Mouse (Mus musculus) G1E-ER4 (cell line): ENCODE data around the gene Cubn. TPM values are rescaled to one million over a fixed set of nuclear protein-coding genes. Genes with fewer than 3 reads are reported as not detected.

Source experiments
- GATA1 ChIP-seq: IDR thresholded peaks from one replicate; pipeline ENCODE4 v1.8.0; 2012; ENCODE audit warnings: low read length, inconsistent platforms
- polyA plus RNA-seq: library from polyadenylated mRNA; stranded (reverse); fragments of >175 nt; gene quantifications from 2 replicates; pipeline ENCODE4 v1.2.3, GENCODE M21; 2012

The Cubn gene
- polyA plus RNA-seq, 1 experiment, result not detected

DNA sequence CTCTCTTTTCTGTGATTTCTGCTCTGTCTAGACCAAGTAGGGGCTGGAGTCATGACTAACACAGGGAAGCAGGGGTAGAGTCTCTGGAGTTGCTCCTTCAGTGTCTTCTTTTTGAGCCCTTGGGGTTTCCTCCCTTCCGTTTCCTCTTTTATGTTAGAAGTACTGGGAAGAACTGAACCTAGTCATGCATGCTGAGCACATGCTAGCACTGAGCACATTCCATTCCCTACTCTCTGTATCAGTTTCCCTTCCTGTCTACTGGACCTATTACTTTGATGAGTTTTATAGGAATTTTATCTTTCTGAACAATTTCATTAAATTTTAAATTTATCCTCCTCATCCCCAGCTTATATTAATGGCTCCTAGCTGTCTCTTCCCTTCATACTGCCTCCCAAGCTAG lies 52.6 kb downstream of the Cubn start:
- TF ChIP-seq GATA1, result no peak

DNA sequence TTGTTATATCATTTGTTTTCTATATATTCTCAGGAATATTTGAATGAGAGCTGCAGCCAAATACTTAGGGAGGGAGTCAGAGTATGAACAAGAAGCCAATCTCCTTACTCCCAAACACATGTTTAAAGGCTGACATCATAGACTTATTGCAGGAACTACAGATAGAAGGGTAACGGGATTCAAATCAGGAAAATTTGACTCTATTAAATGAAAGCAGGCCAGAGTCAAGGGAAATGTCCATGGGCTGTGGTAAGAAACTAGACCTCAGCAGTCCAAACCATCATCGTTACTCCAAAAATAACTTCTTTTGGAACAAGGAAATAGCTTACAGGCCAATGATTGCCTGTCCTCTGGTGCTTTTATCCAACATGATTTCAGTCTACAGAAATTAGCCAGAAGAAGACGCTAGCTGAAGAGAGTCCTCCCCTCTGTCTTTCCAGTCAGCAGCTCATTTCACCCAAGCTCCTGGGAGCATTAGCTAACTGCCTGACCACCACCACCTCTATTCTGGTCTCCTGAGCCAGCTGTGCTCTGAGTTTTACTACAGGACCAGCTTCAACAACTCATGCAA lies 53.3 kb downstream of the Cubn start:
- no peak for TF ChIP-seq GATA1

GRCm38 (mm10) chr2:13432002-13432401 lies 59.6 kb downstream of the Cubn start:
- no peak for TF ChIP-seq GATA1

DNA sequence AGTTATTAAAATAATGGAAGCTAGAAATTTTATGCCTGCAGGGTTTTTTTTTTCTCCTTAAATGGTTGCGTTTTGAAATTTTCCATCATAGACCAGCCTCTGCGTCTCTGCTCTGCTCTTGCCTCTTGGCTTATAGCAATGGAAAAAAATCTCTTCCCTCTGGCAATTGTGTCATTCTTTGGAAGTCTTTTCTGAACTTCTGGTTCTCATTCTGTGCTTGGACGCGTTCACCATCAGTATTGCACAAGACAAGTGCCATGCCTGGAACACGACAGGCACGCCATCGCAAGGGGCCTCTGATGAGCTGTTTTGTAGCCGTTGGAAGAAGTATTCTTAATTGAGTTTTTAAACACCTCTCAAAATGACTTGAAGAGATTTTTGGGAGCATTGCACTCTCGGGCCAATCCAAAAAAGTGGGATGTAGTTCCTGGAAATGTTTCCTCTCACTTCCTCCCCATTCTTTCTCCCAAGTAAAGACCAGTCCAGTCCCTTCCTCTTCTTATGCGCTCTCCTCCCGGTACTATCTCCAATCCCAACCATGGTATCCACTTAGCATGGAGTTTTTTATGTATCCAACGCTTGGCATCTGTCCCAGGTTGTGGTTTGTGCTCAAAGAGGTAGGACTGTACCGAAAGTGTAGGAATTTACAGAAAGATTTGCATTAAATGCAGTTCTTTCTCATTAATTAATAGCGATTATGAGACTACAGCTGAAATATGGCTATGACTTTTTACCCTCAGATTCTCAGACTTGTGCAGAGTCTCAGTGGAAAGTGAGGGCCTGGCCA lies 69.4 kb downstream of the Cubn start:
- no peak for TF ChIP-seq GATA1

DNA sequence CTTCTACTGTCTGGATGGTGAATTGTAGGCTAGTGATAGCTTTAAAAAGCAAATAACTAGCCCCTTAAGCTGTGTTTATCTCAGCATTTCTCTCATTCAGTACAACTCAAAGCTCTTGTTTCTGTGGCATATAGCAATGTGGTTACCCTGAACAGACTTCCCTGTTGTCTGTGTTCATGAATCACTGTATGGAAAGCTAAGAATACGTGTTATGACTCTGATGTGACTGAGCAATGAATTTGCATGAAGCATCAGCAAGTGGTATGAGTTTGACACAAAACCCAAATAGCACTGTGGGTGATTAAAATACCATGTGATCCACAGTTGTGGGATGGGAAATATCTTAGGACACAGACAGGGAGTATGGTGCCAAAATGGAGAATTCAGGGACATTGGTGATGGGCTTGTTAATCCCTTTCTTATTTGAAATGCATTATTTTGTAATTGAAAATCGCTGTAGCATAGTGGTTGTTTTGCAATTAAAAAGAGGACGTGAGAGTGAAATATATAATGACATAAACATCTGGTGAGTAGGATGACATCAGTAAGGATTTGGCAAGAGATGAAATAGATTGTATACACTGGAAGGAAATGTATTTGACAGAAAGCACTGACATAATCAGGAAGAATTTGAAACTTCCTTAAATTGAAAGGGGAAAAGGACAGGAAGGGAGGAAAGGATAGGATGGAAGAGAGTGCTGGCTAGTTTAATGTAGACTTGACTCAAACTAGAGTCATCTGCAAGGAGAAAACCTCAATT lies 74.7 kb downstream of the Cubn start:
- TF ChIP-seq GATA1, result no peak

- no peak for TF ChIP-seq GATA1
These were observed 78.0 kb downstream of the Cubn start for GRCm38 (mm10) chr2:13413520-13414178.

- no peak for TF ChIP-seq GATA1
These were observed 81.0 kb downstream of the Cubn start for GRCm38 (mm10) chr2:13410660-13411059.

DNA sequence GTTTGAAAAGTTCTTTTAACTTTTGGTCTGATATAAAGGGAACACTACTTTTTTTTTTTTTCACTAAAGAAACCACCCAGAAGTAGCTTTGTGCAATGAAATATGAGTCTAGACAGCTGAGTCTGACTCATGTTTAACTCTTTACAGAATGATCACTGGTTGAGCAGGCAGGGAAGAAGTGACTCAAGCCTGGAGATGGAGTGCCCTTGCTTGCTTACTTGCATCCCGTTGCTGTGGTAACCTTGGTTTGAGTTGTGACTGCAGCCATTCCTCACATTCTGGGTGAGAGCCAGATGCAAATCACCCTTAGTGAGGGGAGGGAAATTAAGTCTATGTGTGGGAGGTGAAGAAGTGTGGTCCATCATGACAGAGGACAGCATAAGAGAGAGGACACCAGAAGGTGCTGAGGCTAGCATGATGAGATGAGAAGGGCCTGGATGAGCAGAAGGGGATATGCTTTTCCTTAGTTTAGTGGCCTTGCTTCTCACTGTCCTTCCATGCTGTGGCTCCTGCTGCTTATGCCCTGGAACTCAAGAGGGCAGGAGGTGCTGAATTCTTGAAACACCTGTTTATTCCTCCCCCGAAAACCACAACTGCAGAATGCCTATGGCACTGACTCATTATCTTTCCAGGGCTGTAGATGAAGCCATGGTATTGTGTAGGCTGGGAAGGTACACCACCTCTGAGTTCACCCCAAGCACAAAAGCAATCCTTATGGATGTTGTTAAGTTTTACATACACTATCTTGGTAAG lies 81.7 kb downstream of the Cubn start:
- no peak for TF ChIP-seq GATA1

GRCm38 (mm10) chr2:13408333-13408732 lies 83.3 kb downstream of the Cubn start:
- no peak for TF ChIP-seq GATA1

DNA sequence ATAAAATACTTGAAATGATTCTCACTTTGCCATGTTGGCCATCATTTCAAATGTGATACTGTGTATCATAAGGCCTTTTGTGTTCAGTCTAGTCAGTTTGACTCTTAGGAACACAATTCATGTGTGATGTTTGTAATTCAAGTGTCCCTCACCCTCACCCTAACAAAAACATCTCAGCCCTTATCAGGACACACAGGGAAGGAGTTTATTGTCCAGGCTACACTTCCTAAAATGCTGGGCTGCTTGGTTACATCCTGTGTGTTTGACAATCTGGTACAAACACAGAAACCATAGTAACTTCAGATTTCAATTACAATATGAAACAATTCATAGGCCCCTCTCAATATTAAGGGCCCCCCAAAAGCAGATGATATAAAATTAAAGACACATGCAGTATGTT lies 83.9 kb downstream of the Cubn start:
- no peak for TF ChIP-seq GATA1

DNA sequence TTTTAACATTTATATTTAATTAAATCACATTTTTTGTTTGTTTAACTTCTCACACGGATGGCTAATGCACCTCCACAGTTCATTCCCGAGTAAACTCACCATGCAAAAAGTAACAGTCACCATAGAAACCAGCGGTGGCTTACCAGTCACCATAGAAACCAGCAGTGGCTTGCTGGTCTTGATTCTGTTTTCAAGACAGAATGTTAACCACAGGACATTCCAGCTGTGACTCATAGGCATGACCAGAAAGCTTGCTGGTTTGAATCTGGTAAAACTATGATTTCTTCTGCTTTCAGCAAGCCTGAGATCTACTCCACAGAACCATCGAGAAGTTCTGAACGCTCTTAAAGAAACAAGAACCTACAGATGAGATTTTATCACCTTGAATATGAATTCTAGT lies 84.3 kb downstream of the Cubn start:
- no peak for TF ChIP-seq GATA1

DNA sequence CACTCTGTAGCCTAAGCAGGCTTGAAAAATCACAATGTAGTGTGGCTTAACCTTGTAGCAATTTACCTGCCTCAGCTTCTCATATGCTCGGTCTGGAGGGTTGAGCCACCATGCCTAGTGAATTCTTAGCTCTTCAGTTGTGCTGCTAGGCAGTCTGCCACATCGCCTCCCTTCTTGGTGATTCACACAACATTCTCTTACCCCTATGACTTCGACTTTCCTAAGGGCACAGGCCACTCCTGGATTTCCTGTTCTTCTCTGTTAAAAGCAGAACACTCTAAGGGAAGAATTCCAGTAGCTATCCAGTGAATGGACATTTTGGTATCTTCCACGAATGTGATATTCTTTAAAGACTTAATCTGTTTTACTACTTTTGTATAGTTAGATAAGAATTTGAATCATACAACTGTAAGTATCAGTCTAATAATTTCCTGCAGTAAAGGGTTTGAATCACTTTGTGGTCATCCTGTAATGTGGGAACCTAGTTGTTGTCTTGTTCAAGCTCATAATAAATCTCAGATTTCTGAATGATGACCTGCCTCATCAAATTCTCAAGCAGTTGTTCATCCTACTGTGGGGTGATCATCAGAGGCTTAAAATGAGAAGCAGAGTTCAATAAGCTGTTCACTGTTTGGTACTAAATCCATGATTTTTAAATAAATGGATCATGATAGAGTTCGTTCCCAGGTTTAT lies 86.5 kb downstream of the Cubn start:
- no peak for TF ChIP-seq GATA1

- no peak for TF ChIP-seq GATA1
These were observed 90.8 kb downstream of the Cubn start for GRCm38 (mm10) chr2:13400831-13401230.

DNA sequence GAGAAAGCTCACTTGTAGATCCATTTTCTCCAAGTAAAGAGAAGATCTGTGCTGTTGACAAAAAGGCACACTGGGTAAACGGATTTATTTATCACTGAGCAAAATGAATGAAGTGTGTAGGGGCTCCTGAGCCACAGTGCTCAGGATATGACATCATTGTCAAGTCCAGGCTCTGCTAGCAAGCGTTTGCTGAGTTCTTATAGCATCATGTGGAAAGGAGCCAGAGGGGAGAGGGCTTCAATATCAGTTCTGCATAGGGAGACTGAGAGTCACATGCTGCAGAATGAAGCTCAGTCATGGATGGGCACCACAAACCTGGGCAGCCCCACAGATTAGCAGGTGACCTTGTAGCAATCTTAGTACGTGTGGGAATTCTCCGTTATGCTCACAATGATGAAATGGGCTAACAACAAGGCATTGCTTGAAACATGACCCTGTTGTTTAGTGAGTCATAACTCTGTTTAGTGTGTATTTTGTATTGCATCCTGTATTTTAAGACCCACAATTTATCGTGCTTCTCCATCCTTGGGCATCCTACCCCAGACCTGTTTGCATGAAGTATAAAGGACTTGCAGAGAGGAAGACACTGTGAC lies 92.0 kb downstream of the Cubn start:
- no peak for TF ChIP-seq GATA1
